Mouse (Mus musculus): Measurements from ENCODE around the gene Atp5j2.

- TF ChIP-seq CTCF (conservative IDR thresholded peaks at IDR 0.05; ENCODE audit: low read length): no peak
- TF ChIP-seq POU5F1 (IDR thresholded peaks at IDR 0.05; ENCODE audit: borderline replicate concordance, low read length): no peak
These were observed 30.5 kb downstream of the Atp5j2 start for GRCm38 (mm10) chr5:145161361-145161760.

All from E14TG2a.4 (cell line).